Mouse (Mus musculus) myocyte (in vitro differentiated cells): ENCODE measurements at regions not wholly inside any gene's neighbourhood (a gene's known extent, or its start where the extent isn't known, plus 50 kb on each side); places are given as distances from the start of the nearest gene placed in this dataset.

Experiments
- H3K27me3 ChIP-seq: one replicate; pipeline ENCODE4 v1.6.1; 2011; ENCODE audit not compliant: control insufficient read depth, insufficient read depth, insufficient read length
- H3K36me3 ChIP-seq: one replicate; pipeline ENCODE4 v1.6.1; 2011; ENCODE audit not compliant: control insufficient read depth, insufficient read depth
- H3K4me2 ChIP-seq: one replicate; pipeline ENCODE4 v1.6.1; 2011; ENCODE audit warnings: low read depth, control low read depth
- H3K4me3 ChIP-seq: one replicate; pipeline ENCODE4 v1.5.1; 2011; ENCODE audit warnings: mild to moderate bottlenecking, control low read depth, moderate library complexity
- H3K79me2 ChIP-seq: one replicate; pipeline ENCODE4 v1.6.1; 2011; ENCODE audit not compliant: control insufficient read depth, insufficient read depth
- H3ac ChIP-seq: one replicate; pipeline ENCODE4 v1.6.1; 2011; ENCODE audit not compliant: control insufficient read depth, insufficient read length
- CEBPB ChIP-seq: IDR thresholded peaks from 2 replicates; pipeline ENCODE4 v1.6.1; 2011; ENCODE audit warnings: mild to moderate bottlenecking, moderate library complexity; ENCODE audit not compliant: poor library complexity, insufficient read depth, severe bottlenecking
- E2F4 ChIP-seq: IDR thresholded peaks from one replicate; pipeline ENCODE4 v1.6.1; 2011; ENCODE audit warnings: mild to moderate bottlenecking, control low read depth, moderate library complexity; ENCODE audit not compliant: insufficient read depth
- MAX ChIP-seq: IDR thresholded peaks from one replicate; pipeline ENCODE4 v1.6.1; 2011; ENCODE audit warnings: low read depth, mild to moderate bottlenecking, control low read depth
- MYOD1 ChIP-seq, 3 experiments: IDR thresholded peaks; one replicate each; pipeline ENCODE4 v1.6.1; 2011; ENCODE audit warnings: control low read depth in 2 of 3, low read depth in 2 of 3, mild to moderate bottlenecking in 2 of 3, moderate library complexity in 1 of 3; ENCODE audit not compliant: insufficient read length in 2 of 3, control insufficient read depth in 1 of 3
- MYOG ChIP-seq, 3 experiments: IDR thresholded peaks; one replicate each; pipeline ENCODE4 v1.6.1; 2011; ENCODE audit warnings: control low read depth in 2 of 3, low read depth in 2 of 3, mild to moderate bottlenecking in 2 of 3; ENCODE audit not compliant: insufficient read length in 2 of 3, control insufficient read depth in 1 of 3, insufficient read depth in 1 of 3
- POLR2A ChIP-seq: IDR thresholded peaks from one replicate; pipeline ENCODE4 v1.6.1; 2011; ENCODE audit warnings: low read depth, mild to moderate bottlenecking, control low read depth, moderate library complexity; ENCODE audit not compliant: insufficient read length
- POLR2AphosphoS2 ChIP-seq: IDR thresholded peaks from one replicate; pipeline ENCODE4 v1.6.1; 2011; ENCODE audit warnings: low read depth, control low read depth; ENCODE audit not compliant: insufficient read length
- REST ChIP-seq: IDR thresholded peaks from one replicate; pipeline ENCODE4 v1.6.1; 2011; ENCODE audit warnings: mild to moderate bottlenecking, control low read depth, moderate library complexity; ENCODE audit not compliant: insufficient read depth, insufficient read length
- SRF ChIP-seq: IDR thresholded peaks from one replicate; pipeline ENCODE4 v1.6.1; 2011; ENCODE audit warnings: low read depth; ENCODE audit not compliant: control insufficient read depth, insufficient read length
- TCF12 ChIP-seq: IDR thresholded peaks from one replicate; pipeline ENCODE4 v1.6.1; 2011; ENCODE audit warnings: mild to moderate bottlenecking, control low read depth; ENCODE audit not compliant: poor library complexity, insufficient read depth, severe bottlenecking
- TCF3 ChIP-seq: IDR thresholded peaks from one replicate; pipeline ENCODE4 v1.6.1; 2011; ENCODE audit warnings: low read depth, control low read depth; ENCODE audit not compliant: insufficient read length
- USF1 ChIP-seq: IDR thresholded peaks from one replicate; pipeline ENCODE4 v1.6.1; 2011; ENCODE audit warnings: low read depth, mild to moderate bottlenecking, control low read depth, moderate library complexity

GRCm38 (mm10) chr1:63897556-63897955 lies 128.5 kb upstream of the 4933402D24Rik start:
- Histone ChIP-seq H3K36me3 (no peaks in the 10 kb centered on the region), H3K4me2 (no peak overlapping the region), H3K27me3 (peaks cover 12% of the 10 kb centered on the region), H3K79me2 (no peaks in the 10 kb centered on the region), H3K4me3 (no peak overlapping the region), H3ac (no peak overlapping the region)
- TF ChIP-seq POLR2A, result no peak
- TF ChIP-seq POLR2AphosphoS2, result no peak
- TF ChIP-seq MYOG (IDR thresholded peaks at IDR 0.05; ENCODE audit: control insufficient read depth in 1 of 3, insufficient read depth in 1 of 3, insufficient read length in 2 of 3, low read depth in 2 of 3), result no peak
- TF ChIP-seq CEBPB, result no peak
- TF ChIP-seq E2F4, result no peak
- no peak for TF ChIP-seq SRF
- TF ChIP-seq REST, result no peak
- TF ChIP-seq MYOD1 (IDR thresholded peaks at IDR 0.05; ENCODE audit: control insufficient read depth in 1 of 3, insufficient read length in 2 of 3, low read depth in 2 of 3), result no peak
- TF ChIP-seq TCF3, result no peak
- TF ChIP-seq MAX, result no peak
- no peak for TF ChIP-seq USF1
- TF ChIP-seq TCF12, result no peak

DNA sequence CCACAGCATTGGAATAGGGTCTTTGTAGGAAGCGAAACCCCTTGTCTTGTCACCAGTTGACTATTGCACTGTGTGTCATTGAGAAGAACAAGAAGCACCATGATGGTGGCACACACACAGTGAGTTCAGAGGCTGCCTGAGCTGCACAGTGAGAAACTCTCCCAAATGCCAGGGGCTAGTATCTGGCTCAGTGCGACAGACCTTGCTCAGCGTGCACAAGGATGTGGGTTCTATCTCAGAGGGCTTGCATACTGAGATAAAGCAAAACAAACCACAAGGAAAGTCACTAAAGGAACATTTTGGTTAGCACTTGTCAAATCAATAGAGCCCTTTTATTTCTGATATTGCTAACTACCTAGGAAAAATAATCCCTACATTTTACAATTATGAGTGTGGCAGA lies 110.5 kb upstream of the 4933402D24Rik start:
- TF ChIP-seq CEBPB, result no peak
- TF ChIP-seq MYOG (IDR thresholded peaks at IDR 0.05; ENCODE audit: control insufficient read depth in 1 of 3, insufficient read depth in 1 of 3, insufficient read length in 2 of 3, low read depth in 2 of 3), result no peak
- no peak for TF ChIP-seq TCF12
- no peak for TF ChIP-seq MYOD1 (IDR thresholded peaks at IDR 0.05; ENCODE audit: control insufficient read depth in 1 of 3, insufficient read length in 2 of 3, low read depth in 2 of 3)
- TF ChIP-seq SRF, result no peak
- no peak for TF ChIP-seq POLR2A
- no peak for TF ChIP-seq MAX
- TF ChIP-seq E2F4, result no peak
- no peak for TF ChIP-seq USF1
- no peak for TF ChIP-seq POLR2AphosphoS2
- TF ChIP-seq REST, result no peak
- no peak for TF ChIP-seq TCF3
- no peaks in the 10 kb centered on the region for H3K27me3 ChIP-seq

DNA sequence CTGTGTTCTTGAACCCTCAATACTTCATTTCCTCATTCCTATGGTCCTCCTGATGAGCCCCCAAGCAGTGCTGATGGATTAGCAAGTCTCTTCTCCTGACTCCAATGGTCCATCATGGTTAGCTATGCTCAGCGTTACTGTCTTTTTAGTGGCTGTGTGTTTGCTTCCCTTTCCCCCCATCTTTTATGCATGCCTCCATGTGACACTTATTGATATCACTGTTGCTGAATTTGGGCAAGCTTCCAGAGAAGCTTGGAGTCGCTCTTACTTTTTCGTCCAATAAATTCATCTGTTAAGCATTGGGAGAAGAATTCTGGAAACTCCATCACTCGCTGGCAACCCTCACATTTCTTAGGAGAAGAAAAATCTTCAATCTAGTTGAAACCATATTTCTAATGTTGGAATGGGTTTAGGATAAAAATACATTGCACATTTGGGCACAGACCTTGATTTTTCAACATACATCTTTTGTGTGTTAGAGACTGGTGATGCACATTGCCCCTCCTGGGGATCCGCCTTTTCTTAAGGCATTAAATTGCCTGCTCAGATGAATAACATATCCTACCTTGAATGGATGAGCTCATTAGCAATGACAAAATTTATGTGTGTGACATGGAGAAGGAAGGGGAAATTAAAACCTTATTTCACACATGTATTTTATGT lies 107.7 kb upstream of the 4933402D24Rik start:
- peaks cover 6% of the 10 kb centered on the region for H3K27me3 ChIP-seq
- TF ChIP-seq MYOG (IDR thresholded peaks at IDR 0.05; ENCODE audit: control insufficient read depth in 1 of 3, insufficient read depth in 1 of 3, insufficient read length in 2 of 3, low read depth in 2 of 3) (no peak), E2F4 (no peak), TCF12 (no peak), CEBPB (no peak), REST (no peak), POLR2AphosphoS2 (no peak), SRF (no peak), MYOD1 (IDR thresholded peaks at IDR 0.05; ENCODE audit: control insufficient read depth in 1 of 3, insufficient read length in 2 of 3, low read depth in 2 of 3) (no peak), MAX (no peak), TCF3 (no peak), USF1 (no peak), POLR2A (no peak)
- H3K79me2 ChIP-seq, result no peaks in the 10 kb centered on the region
- no peak overlapping the region for H3ac ChIP-seq
- no peak overlapping the region for H3K4me2 ChIP-seq
- no peaks in the 10 kb centered on the region for H3K36me3 ChIP-seq
- H3K4me3 ChIP-seq, result no peak overlapping the region

More for the DNA sequence above, 110.5 kb upstream of the 4933402D24Rik start:
- Histone ChIP-seq H3K36me3 (no peaks in the 10 kb centered on the region), H3K4me2 (no peak overlapping the region), H3K4me3 (no peak overlapping the region), H3ac (no peak overlapping the region), H3K79me2 (no peaks in the 10 kb centered on the region)

DNA sequence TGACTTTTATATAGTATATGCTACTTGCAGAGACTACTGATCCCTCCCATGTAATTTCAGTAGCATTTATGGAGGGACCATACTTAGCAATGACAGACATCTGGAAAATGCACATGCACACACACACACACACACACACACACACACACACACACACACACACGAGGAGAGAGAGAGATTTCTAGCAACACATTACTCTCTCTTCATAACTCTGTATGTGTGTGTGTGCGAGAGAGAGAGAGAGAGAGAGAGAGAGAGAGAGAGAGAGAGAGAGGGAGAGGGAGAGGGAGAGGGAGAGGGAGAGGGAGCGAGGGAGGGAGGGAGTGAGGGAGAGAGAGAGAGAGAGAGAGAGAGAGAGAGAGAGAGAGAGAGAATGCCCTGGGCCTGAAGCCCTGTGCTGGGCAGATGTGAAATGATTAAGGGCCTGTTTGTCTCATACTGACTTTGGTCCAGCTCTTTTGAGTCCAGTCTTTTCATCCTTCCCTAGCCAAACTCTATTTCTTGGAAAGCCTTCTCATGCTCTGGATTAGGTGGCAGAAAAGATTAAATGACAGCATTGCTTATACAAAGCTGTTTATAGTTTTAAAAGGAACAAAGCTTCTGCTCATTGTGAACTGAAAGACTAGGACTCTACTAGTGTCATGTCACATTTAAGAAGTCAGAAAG lies 106.4 kb upstream of the 4933402D24Rik start:
- H3K36me3 ChIP-seq, result no peaks in the 10 kb centered on the region
- no peak overlapping the region for H3K4me3 ChIP-seq
- no peak for TF ChIP-seq TCF3
- no peak for TF ChIP-seq MYOG (IDR thresholded peaks at IDR 0.05; ENCODE audit: control insufficient read depth in 1 of 3, insufficient read depth in 1 of 3, insufficient read length in 2 of 3, low read depth in 2 of 3)
- no peak for TF ChIP-seq USF1
- TF ChIP-seq E2F4, result no peak
- TF ChIP-seq CEBPB, result no peak
- no peak for TF ChIP-seq SRF
- TF ChIP-seq REST, result no peak
- TF ChIP-seq POLR2AphosphoS2, result no peak
- no peak overlapping the region for H3K4me2 ChIP-seq
- no peaks in the 10 kb centered on the region for H3K79me2 ChIP-seq
- peaks cover 13% of the 10 kb centered on the region for H3K27me3 ChIP-seq
- H3ac ChIP-seq, result no peak overlapping the region
